Mouse (Mus musculus) spleen, adult 2 months (tissue): ENCODE results near the gene Ank.

Source experiments
- CTCF ChIP-seq: fragments of 200-500 bp; IDR thresholded peaks from 2 replicates; pipeline ENCODE4 v1.5.1; 2011; ENCODE audit warnings: mild to moderate bottlenecking, inconsistent platforms; ENCODE audit not compliant: insufficient read depth, insufficient read length, insufficient replicate concordance; ENCODE audit errors: extremely low read depth
- POLR2A ChIP-seq: fragments of 200-500 bp; IDR thresholded peaks from 2 replicates; pipeline ENCODE4 v1.6.1; 2011; ENCODE audit warnings: low read depth, low read length, inconsistent platforms

DNA sequence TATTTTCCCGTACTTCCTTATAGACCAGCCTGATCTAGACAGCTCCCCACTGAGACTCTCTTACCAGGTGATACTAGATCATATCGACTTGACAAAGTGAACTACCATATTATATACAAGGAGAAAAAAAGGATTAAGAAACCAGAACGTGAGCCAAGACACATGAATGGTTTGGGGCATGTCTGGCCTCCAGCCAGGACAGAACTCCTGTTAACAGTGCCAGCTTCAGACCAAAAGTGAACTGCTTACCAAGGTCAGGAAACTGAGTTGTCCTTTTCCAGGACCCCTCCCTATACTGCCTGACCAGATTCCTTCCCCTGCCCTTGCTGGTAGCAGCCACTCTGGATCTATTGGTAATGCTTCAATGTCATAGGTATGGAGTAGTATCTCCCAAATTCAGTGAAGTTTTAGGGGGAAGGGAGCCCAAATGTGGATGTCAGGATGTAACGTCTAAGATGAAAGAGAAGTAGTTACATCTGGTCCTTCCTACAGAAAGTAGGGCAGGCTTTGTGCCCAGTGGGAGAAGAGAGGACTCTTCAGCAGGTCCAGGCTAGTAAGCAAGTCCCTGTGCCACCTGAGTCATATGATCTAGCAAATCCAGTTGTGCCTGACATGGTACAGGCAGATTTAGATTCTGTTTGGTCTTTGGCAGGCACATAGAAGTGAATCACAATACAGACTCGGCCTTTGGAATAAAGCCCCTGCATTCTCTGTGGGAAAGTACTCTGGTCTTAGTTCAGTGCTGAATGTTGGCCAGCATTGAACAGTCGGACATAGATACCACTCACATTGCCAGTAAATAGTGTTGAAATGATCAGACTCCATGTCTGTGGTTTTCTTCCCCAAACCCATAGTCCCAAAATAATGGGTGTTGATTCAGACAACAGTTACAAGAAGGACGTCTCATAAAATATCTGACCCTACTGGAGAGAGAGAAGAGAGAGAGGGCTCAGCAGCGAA lies 167.7 kb downstream of the Ank start:
- TF ChIP-seq CTCF (no peak), POLR2A (no peak)
